Mouse (Mus musculus): ENCODE measurements around the gene Card11.

DNA sequence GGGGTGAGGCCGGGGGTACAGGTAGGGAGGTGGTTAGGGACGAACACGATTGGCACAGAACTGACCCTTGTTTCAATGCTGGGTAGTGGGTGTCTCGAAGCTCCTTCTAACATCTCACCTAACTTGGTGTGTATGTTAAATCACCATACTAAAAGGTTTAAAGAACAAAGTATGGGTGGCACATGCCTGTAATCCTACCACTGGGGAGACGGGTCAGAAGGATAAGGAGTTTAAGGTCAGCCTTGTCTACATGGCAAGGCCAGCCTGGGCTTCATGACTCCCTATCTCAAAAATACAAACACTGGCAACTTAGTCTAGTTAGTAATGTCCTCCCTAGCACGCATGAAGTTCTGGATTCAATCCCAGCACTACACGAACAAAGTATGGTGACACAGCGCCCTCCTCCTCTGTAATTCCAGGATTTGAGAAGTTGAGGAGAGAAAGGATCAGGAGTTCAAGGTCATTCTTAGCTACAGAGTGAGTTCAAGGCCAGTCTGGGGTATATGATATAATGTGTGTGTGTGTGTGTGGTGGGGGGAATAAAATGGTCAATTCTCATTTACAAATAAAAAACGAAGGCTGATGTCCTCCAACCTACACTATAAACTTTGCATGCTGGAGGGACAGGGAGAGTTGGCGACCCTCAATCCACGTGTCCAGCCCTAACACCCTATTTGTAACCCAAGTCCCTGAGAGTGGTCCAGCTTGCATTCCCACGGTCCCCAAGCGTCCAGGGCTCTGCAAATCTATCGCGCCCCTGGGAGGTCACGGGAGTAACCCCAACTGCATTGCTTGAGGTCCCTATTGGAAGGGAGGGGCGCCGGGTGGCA lies 171.1 kb downstream of the Card11 start:
- TF ChIP-seq CTCF (IDR thresholded peaks at IDR 0.05; ENCODE audit: control insufficient read depth, insufficient read depth, insufficient replicate concordance, low read depth, low read length) (no peak), POLR2A (IDR thresholded peaks at IDR 0.05; ENCODE audit: control insufficient read depth, low read depth, low read length) (no peak)
